Mouse (Mus musculus): ENCODE data around the gene Clec4n.

- TF ChIP-seq CTCF (IDR thresholded peaks at IDR 0.05; ENCODE audit: control insufficient read depth, insufficient read depth, insufficient read length) (no peak), MYOG (IDR thresholded peaks at IDR 0.05; ENCODE audit: control insufficient read depth, extremely low read depth, insufficient read length) (no peak), FOSL1 (IDR thresholded peaks at IDR 0.05; ENCODE audit: insufficient read depth, low read length, poor library complexity, severe bottlenecking) (no peak), MYOD1 (IDR thresholded peaks at IDR 0.05; ENCODE audit: control insufficient read depth, insufficient read length, low read depth) (no peak), MAX (IDR thresholded peaks at IDR 0.05) (no peak), CEBPB (IDR thresholded peaks at IDR 0.05; ENCODE audit: low read depth) (no peak), USF1 (IDR thresholded peaks at IDR 0.05; ENCODE audit: low read depth) (no peak)
These were observed 29.3 kb downstream of the Clec4n start for GRCm38 (mm10) chr6:123258946-123259345.
